Mouse (Mus musculus): Measurements from ENCODE around the gene Cops4. TPM values are rescaled to one million over a fixed set of nuclear protein-coding genes. Genes with fewer than 3 reads are reported as not detected.

The Cops4 gene
- total and polyA plus RNA-seq, 2 experiments from 2014 or later = 100 to 168 TPM

DNA sequence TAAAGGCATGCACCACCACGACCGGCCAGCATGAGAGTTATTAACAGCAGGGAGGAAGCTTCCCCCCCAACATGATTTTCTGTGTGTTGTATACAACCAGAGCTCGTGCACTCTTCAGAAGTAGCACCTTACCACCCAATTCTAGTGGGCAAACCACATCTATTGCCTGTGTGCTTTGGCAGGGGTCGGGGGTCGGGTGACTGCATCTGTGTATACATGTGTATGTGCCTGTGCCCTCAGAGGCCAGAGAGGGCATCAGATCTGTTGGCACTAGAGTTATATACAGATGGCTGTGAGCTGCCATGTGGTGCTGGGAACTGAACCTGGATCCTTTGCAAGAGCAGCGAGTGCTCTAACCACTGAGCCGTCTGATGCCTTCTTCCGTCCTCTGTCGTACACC, 6.8 kb downstream of the Cops4 start:
- TF ChIP-seq CTCF (IDR thresholded peaks at IDR 0.05) = no peak
- peaks cover 10% of the 10 kb centered on the region for H3K36me3 ChIP-seq (ENCODE audit: insufficient read depth, low read length)
- ATAC-seq (ENCODE audit: low FRiP score) = no peak
- no peak overlapping the region for H3K27ac ChIP-seq (ENCODE audit: low read depth, low read length)
- no peak for DNase-seq (ENCODE audit: low spot score)
- H3K4me3 ChIP-seq (ENCODE audit: low read depth, low read length) = no peak overlapping the region
- H3K4me2 ChIP-seq (ENCODE audit: low read depth, low read length, poor library complexity, severe bottlenecking) = no peak overlapping the region
- no peaks in the 10 kb centered on the region for H3K27me3 ChIP-seq (ENCODE audit: insufficient read depth, low read length)
- WGBS = 97% methylated on average over 9 of the region's 9 CpGs
- 0 out of 2 replicates have a peak, but pooled peaks cover 1% of the 10 kb centered on the region for H3K4me1 ChIP-seq (ENCODE audit: insufficient read depth, low read length)
- H3K9me3 ChIP-seq (ENCODE audit: low read length) = no peaks in the 10 kb centered on the region
- H3K9ac ChIP-seq (replicated peaks; ENCODE audit: low read length, poor library complexity, severe bottlenecking) = no peak overlapping the region

DNA sequence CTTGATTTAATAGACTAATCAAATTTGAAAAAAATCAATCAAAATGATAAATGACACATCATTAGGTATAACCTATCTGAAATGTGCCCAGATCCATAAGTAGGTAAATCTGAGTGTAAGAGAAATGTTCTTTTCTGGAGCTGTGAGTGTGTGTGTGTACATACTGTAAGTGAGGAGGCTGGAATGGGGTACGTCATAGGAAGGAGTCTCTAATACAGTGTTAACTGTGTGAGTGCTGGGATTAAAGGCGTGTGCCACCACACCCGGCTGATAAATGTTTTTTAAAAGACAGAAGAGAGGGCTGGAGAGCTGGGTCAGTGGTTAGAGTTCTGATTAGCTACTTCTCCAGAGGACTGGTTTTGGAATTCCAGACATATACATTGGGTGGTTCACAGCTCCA, 7.5 kb downstream of the Cops4 start:
- H3K9me3 ChIP-seq (ENCODE audit: low read length) = no peaks in the 10 kb centered on the region
- H3K4me2 ChIP-seq (ENCODE audit: low read depth, low read length, poor library complexity, severe bottlenecking) = no peak overlapping the region
- H3K9ac ChIP-seq (replicated peaks; ENCODE audit: low read length, poor library complexity, severe bottlenecking) = no peak overlapping the region
- WGBS = 81% methylated on average over 3 of the region's 3 CpGs
- H3K27ac ChIP-seq (ENCODE audit: low read depth, low read length) = no peak overlapping the region
- TF ChIP-seq CTCF (IDR thresholded peaks at IDR 0.05) = no peak
- ATAC-seq (ENCODE audit: low FRiP score) (no peak), DNase-seq (ENCODE audit: low spot score) (no peak)
- peaks cover 17% of the 10 kb centered on the region for H3K36me3 ChIP-seq (ENCODE audit: insufficient read depth, low read length)
- no peak overlapping the region for H3K4me3 ChIP-seq (ENCODE audit: low read depth, low read length)
- no peaks in the 10 kb centered on the region for H3K27me3 ChIP-seq (ENCODE audit: insufficient read depth, low read length)
- no peaks in the 10 kb centered on the region for H3K4me1 ChIP-seq (ENCODE audit: insufficient read depth, low read length)

DNA sequence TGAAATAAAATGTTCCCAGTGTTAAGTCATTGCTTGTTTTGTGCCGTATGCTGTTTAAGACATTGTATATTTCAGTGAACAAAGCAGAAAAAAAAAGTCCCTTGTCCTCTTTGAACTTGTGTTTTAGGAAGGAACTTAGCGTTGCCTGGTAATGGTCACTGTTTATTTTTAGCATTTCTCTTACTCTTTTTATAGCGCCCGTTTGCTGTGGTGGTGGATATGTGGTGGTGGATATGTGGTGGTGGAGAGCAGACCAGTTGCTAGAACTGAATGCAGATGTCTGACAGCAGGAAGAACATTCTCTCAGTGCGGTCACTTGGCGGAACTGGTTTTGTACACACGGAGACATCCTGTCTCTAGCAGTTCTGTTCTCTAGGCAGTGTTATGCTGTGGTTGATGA, 8.1 kb downstream of the Cops4 start:
- no peak overlapping the region for H3K4me3 ChIP-seq (ENCODE audit: low read depth, low read length)
- no peak overlapping the region for H3K9ac ChIP-seq (replicated peaks; ENCODE audit: low read length, poor library complexity, severe bottlenecking)
- no peaks in the 10 kb centered on the region for H3K9me3 ChIP-seq (ENCODE audit: low read length)
- H3K4me1 ChIP-seq (ENCODE audit: insufficient read depth, low read length) = no peaks in the 10 kb centered on the region
- no peaks in the 10 kb centered on the region for H3K27me3 ChIP-seq (ENCODE audit: insufficient read depth, low read length)
- H3K27ac ChIP-seq (ENCODE audit: low read depth, low read length) = no peak overlapping the region
- no peak for TF ChIP-seq CTCF (IDR thresholded peaks at IDR 0.05)
- 86% methylated on average over 7 of the region's 7 CpGs for WGBS
- H3K4me2 ChIP-seq (ENCODE audit: low read depth, low read length, poor library complexity, severe bottlenecking) = no peak overlapping the region
- ATAC-seq (ENCODE audit: low FRiP score) (no peak), DNase-seq (ENCODE audit: low spot score) (no peak)
- H3K36me3 ChIP-seq (ENCODE audit: insufficient read depth, low read length) = peaks cover 22% of the 10 kb centered on the region

DNA sequence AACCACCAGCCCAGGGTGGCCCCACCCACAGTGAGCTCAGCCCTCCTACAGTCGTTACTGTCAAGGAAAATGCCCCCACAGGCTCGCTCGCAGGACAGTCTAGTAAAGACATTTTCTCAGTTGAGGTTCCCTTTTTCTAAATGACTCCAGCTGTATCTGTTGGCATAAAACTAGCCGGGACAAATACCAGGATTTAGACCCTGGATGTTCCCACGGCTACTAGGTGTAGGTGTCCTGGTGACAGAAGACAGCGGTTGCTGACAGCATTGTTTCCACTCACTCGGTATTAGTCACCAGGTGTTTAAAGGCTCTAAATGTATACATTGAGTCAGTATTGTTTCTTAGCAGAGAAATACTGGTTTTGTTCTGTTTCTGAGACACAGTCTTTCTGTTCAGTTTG, 17.7 kb downstream of the Cops4 start:
- no peak overlapping the region for H3K27ac ChIP-seq (ENCODE audit: low read depth, low read length)
- WGBS = 75% methylated on average over 7 of the region's 7 CpGs
- ATAC-seq (ENCODE audit: low FRiP score) = no peak
- no peaks in the 10 kb centered on the region for H3K9me3 ChIP-seq (ENCODE audit: low read length)
- no peak overlapping the region for H3K4me2 ChIP-seq (ENCODE audit: low read depth, low read length, poor library complexity, severe bottlenecking)
- no peak for TF ChIP-seq CTCF (IDR thresholded peaks at IDR 0.05)
- no peak for DNase-seq (ENCODE audit: low spot score)
- H3K4me1 ChIP-seq (ENCODE audit: insufficient read depth, low read length) = no peaks in the 10 kb centered on the region
- no peak overlapping the region for H3K4me3 ChIP-seq (ENCODE audit: low read depth, low read length)
- peaks cover 41% of the 10 kb centered on the region for H3K36me3 ChIP-seq (ENCODE audit: insufficient read depth, low read length)
- H3K9ac ChIP-seq (replicated peaks; ENCODE audit: low read length, poor library complexity, severe bottlenecking) = no peak overlapping the region
- no peaks in the 10 kb centered on the region for H3K27me3 ChIP-seq (ENCODE audit: insufficient read depth, low read length)

DNA sequence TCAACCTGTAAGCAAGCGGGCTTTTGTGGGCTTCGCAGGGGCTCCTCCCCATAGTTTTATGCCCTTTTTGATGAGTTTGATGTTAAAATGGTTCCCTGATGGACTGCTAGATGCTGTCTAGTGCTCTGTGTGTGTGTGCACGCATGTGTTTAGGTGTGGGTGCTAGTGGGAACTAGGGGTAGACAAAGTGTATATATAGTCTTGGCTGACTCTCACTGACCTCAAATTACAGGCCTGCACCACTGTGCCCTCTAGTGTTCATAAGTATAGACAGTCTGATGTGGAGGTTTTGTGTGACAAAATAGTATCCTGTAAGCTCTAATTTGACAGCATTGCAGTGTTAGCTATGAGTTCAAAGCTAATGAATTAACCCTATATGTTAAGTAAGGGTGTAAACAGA, 18.5 kb downstream of the Cops4 start:
- H3K36me3 ChIP-seq (ENCODE audit: insufficient read depth, low read length) = peaks cover 38% of the 10 kb centered on the region
- TF ChIP-seq CTCF (IDR thresholded peaks at IDR 0.05) = peak; percentile 82
- no peak overlapping the region for H3K4me2 ChIP-seq (ENCODE audit: low read depth, low read length, poor library complexity, severe bottlenecking)
- 88% methylated on average over 3 of the region's 3 CpGs for WGBS
- DNase-seq (ENCODE audit: low spot score) (peak; percentile 58), ATAC-seq (ENCODE audit: low FRiP score) (no peak)
- no peak overlapping the region for H3K27ac ChIP-seq (ENCODE audit: low read depth, low read length)
- no peaks in the 10 kb centered on the region for H3K27me3 ChIP-seq (ENCODE audit: insufficient read depth, low read length)
- H3K4me3 ChIP-seq (ENCODE audit: low read depth, low read length) = no peak overlapping the region
- H3K9ac ChIP-seq (replicated peaks; ENCODE audit: low read length, poor library complexity, severe bottlenecking) = no peak overlapping the region
- no peaks in the 10 kb centered on the region for H3K9me3 ChIP-seq (ENCODE audit: low read length)
- no peaks in the 10 kb centered on the region for H3K4me1 ChIP-seq (ENCODE audit: insufficient read depth, low read length)

GRCm38 (mm10) chr5:100546294-100547080, 28.4 kb downstream of the Cops4 start:
- Histone ChIP-seq H3K9me3 (ENCODE audit: low read length) (no peaks in the 10 kb centered on the region), H3K9ac (replicated peaks; ENCODE audit: low read length, poor library complexity, severe bottlenecking) (no peak overlapping the region)
- peak; percentile 36 for DNase-seq (ENCODE audit: low spot score)

More at GRCm38 (mm10) chr5:100546294-100547080, 28.4 kb downstream of the Cops4 start:
- Histone ChIP-seq H3K27me3 (ENCODE audit: insufficient read depth, low read length) (no peaks in the 10 kb centered on the region), H3K4me2 (ENCODE audit: low read depth, low read length, poor library complexity, severe bottlenecking) (no peak overlapping the region), H3K27ac (ENCODE audit: low read depth, low read length) (no peak overlapping the region), H3K4me1 (ENCODE audit: insufficient read depth, low read length) (no peaks in the 10 kb centered on the region), H3K36me3 (ENCODE audit: insufficient read depth, low read length) (peaks cover 39% of the 10 kb centered on the region), H3K4me3 (ENCODE audit: low read depth, low read length) (no peak overlapping the region)
- peak; percentile 51 for TF ChIP-seq CTCF (IDR thresholded peaks at IDR 0.05)
- 91% methylated on average over 6 of the region's 6 CpGs for WGBS
- no peak for ATAC-seq (ENCODE audit: low FRiP score)
